Mouse (Mus musculus): ENCODE measurements around the gene Ccdc181. TPM values are rescaled to one million over a fixed set of nuclear protein-coding genes. Genes with fewer than 3 reads are reported as not detected.
A peak's percentile ranks its signal among the peaks of the same experiment; 100 is the strongest.

The Ccdc181 gene
- total RNA-seq, 2 experiments from 2014 or later = 6.7 to 13.8 TPM

GRCm38 (mm10) chr1:164327764-164328163 lies 52.4 kb downstream of the Ccdc181 start:
- no peak for ATAC-seq (ENCODE audit: poor library complexity, severe bottlenecking)

GRCm38 (mm10) chr1:164332559-164332958 lies 57.2 kb downstream of the Ccdc181 start:
- ATAC-seq (ENCODE audit: poor library complexity, severe bottlenecking) = no peak

GRCm38 (mm10) chr1:164335435-164335834 lies 60.0 kb downstream of the Ccdc181 start:
- ATAC-seq (ENCODE audit: poor library complexity, severe bottlenecking) = no peak

DNA sequence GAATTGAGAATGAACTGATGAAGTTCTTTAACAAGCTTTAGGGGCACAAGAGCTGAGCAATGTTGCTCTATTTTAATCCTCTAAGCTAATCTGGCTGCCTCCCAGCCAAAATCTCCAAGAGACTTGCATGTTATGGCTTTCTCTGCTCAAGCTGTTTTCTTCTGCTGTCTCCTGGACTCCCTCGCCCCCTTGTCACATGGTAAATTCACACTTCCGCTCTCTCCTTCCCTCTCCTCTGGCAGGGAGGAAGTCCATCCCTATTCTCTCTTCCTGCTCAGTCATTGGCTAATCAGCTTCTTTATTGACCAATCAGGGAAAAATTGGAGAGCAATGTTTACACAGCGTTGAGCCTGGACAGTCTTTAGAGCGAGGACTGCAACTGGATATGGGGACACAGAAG lies 60.5 kb downstream of the Ccdc181 start:
- peak; percentile 45; the same call in 1 of the 2 replicates for ATAC-seq (ENCODE audit: poor library complexity, severe bottlenecking)

Other genes starting within 250 kb of the Ccdc181 start
- 0.07 and 0.18 TPM in 2 replicates for gene Sele, start 227.4 kb upstream of the Ccdc181 start, total RNA-seq (2015)
- 0.20 TPM in 1 of 2 replicates, not detected in the other for gene Sele, start 227.4 kb upstream of the Ccdc181 start, total RNA-seq (2017)
- 838 and 904 TPM in 2 replicates for gene Sell, start 213.6 kb upstream of the Ccdc181 start, total RNA-seq (2015)
- gene Sell, start 213.6 kb upstream of the Ccdc181 start, total RNA-seq (2017) = 641 and 646 TPM in 2 replicates
- gene Selp, start 160.3 kb upstream of the Ccdc181 start, total RNA-seq (2015) = 1.4 and 2.0 TPM in 2 replicates
- 1.3 and 2.0 TPM in 2 replicates for gene Selp, start 160.3 kb upstream of the Ccdc181 start, total RNA-seq (2017)
- gene F5, start 123.7 kb upstream of the Ccdc181 start, total RNA-seq (2015) = 40.5 and 46.2 TPM in 2 replicates
- gene F5, start 123.7 kb upstream of the Ccdc181 start, total RNA-seq (2017) = 29.2 and 38.5 TPM in 2 replicates
- 6.1 and 6.8 TPM in 2 replicates for gene Slc19a2, start 26.5 kb upstream of the Ccdc181 start, total RNA-seq (2015)
- 3.0 and 4.5 TPM in 2 replicates for gene Slc19a2, start 26.5 kb upstream of the Ccdc181 start, total RNA-seq (2017)
- 15.5 and 16.0 TPM in 2 replicates for gene Nme7, start 28.5 kb downstream of the Ccdc181 start, total RNA-seq (2015)
- gene Nme7, start 28.5 kb downstream of the Ccdc181 start, total RNA-seq (2017) = 19.6 and 21.6 TPM in 2 replicates
- 17.9 and 20.7 TPM in 2 replicates for gene Blzf1, start 31.9 kb downstream of the Ccdc181 start, total RNA-seq (2015)
- 27.9 and 28.3 TPM in 2 replicates for gene Blzf1, start 31.9 kb downstream of the Ccdc181 start, total RNA-seq (2017)
- 9.8 and 12.9 TPM in 2 replicates for gene Atp1b1, start 182.8 kb downstream of the Ccdc181 start, total RNA-seq (2015)
- gene Atp1b1, start 182.8 kb downstream of the Ccdc181 start, total RNA-seq (2017) = 7.7 and 9.9 TPM in 2 replicates

Data from megakaryocyte, adult 5-6 weeks (primary cell).